Mouse (Mus musculus) lung, embryonic 14.5 days (tissue): ENCODE results near the gene Pabpc4. TPM values are rescaled to one million over a fixed set of nuclear protein-coding genes. Genes with fewer than 3 reads are reported as not detected.
A peak's percentile ranks its signal among the peaks of the same experiment; 100 is the strongest.
"Not testable (repeated sequence)": the region's sequence is repeated elsewhere in the genome, so short reads cannot be mapped to it uniquely, and the experiment has no call there.

Experiments
- ATAC-seq: fragments of 200-750 bp; cut with Nextera tagmentation; 2 replicates; pipeline ENCODE4 v1.8.0; 2017; ENCODE audit warnings: mild to moderate bottlenecking, moderate TSS enrichment, moderate library complexity; ENCODE audit not compliant: insufficient read depth
- DNase-seq: peaks from one replicate; pipeline ENCODE4 v3.0.0-alpha.2; 2015
- H3K27ac ChIP-seq: fragments of 300-500 bp; sonication (generic); 2 replicates; pipeline ENCODE4 v1.5.1; 2014; ENCODE audit warnings: low read depth, mild to moderate bottlenecking, moderate library complexity
- H3K27me3 ChIP-seq: fragments of 300-500 bp; sonication (generic); 2 replicates; pipeline ENCODE4 v1.6.1; 2014; ENCODE audit warnings: low read length, control low read depth; ENCODE audit not compliant: insufficient read depth
- H3K36me3 ChIP-seq: fragments of 300-500 bp; sonication (generic); 2 replicates; pipeline ENCODE4 v1.6.1; 2014; ENCODE audit warnings: control low read depth; ENCODE audit not compliant: insufficient read depth
- H3K4me1 ChIP-seq: fragments of 300-500 bp; sonication (generic); 2 replicates; pipeline ENCODE4 v1.6.1; 2014; ENCODE audit warnings: antibody characterized with exemption, control low read depth; ENCODE audit not compliant: insufficient read depth
- H3K4me2 ChIP-seq: fragments of 300-500 bp; sonication (generic); 2 replicates; pipeline ENCODE4 v1.6.1; 2014; ENCODE audit warnings: mild to moderate bottlenecking
- H3K4me3 ChIP-seq: fragments of 300-500 bp; sonication (generic); 2 replicates; pipeline ENCODE4 v1.5.1; 2014; ENCODE audit warnings: low read depth, low read length
- H3K9ac ChIP-seq: fragments of 300-500 bp; sonication (generic); 2 replicates; pipeline ENCODE4 v1.6.1; 2014
- H3K9me3 ChIP-seq: fragments of 300-500 bp; sonication (generic); 2 replicates; pipeline ENCODE4 v1.6.1; 2016; ENCODE audit warnings: low read depth, low read length, control low read depth
- CTCF ChIP-seq: IDR thresholded peaks from 2 replicates; pipeline ENCODE4 v1.5.1; 2016; ENCODE audit warnings: antibody characterized with exemption, low read depth
- WGBS: fragments of 180-500 bp; shearing (Covaris S2); extraction: QIAGEN DNeasy Blood & Tissue Kit; methylation state at CpG from one replicate; pipeline ENCODE4 v1.1.7; 2014; 5-methylcytosine and 5-hydroxymethylcytosine counted together
- polyA plus RNA-seq: library from polyadenylated mRNA; unstranded; fragments of >200 nt; fragmentation: Nextera tagmentation; extraction: Ambion mirVana; gene quantifications from 2 replicates; pipeline ENCODE4 v1.2.1, GENCODE M21; 2014

The Pabpc4 gene
- polyA plus RNA-seq, 1 experiment from 2014 or later = 50.0 TPM

DNA sequence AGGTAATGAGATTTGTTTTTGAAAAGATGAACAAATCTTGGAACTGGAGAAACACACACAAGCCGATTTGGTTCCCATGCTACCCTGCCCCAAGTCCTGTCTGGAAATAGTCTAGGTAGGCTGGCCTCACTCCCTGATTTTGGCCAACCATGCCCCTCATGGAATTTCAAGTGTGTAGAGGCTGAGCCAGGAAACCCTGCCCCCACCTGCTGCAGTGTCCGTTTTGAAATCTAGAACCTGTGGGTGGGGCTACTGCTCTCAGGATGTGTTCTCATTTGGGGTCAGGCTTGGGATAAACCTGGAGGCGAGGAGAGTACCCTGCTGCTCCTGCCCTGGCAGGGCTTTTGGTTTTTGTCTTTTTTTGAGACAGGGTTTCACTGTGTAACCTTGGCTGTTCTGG lies 46.1 kb downstream of the Pabpc4 start:
- WGBS = 35% methylated on average over 3 of the region's 3 CpGs
- Histone ChIP-seq H3K36me3 (peaks cover under 1% of the 10 kb centered on the region; the same call in 1 of the 2 replicates), H3K4me3 (no peak overlapping the region), H3K9ac (no peak overlapping the region), H3K27me3 (no peaks in the 10 kb centered on the region), H3K27ac (no peak overlapping the region), H3K9me3 (no peaks in the 10 kb centered on the region), H3K4me1 (no peaks in the 10 kb centered on the region), H3K4me2 (no peak overlapping the region)
- no peak for DNase-seq
- no peak for TF ChIP-seq CTCF
- no peak for ATAC-seq

DNA sequence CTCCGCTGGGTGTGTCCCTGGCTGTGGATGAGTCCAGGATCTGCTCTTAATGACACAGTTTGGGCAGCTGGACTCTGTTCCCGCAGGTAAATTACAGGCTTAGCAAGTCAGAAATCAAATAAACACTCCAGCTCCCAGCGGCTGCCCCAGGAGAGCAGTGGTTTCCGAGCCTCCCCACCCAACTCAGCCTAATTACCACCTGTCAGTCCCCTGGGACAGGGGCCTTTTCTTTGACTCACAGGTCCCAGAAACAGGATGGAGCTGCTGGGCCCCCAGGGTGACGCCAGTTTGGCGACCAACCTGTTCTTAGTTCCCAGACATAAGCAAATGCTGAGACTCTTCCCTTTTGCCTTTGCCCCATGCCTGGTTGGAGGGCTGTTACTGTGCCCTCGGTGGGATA lies 49.7 kb downstream of the Pabpc4 start:
- DNase-seq (no peak), ATAC-seq (no peak)
- H3K27me3 ChIP-seq = no peaks in the 10 kb centered on the region
- H3K4me1 ChIP-seq = no peaks in the 10 kb centered on the region
- 63% methylated on average over 7 of the region's 7 CpGs for WGBS
- no peak overlapping the region for H3K4me2 ChIP-seq
- H3K27ac ChIP-seq = no peak overlapping the region
- no peaks in the 10 kb centered on the region for H3K9me3 ChIP-seq
- H3K4me3 ChIP-seq = no peak overlapping the region
- TF ChIP-seq CTCF = no peak
- H3K9ac ChIP-seq = no peak overlapping the region
- no peaks in the 10 kb centered on the region for H3K36me3 ChIP-seq

DNA sequence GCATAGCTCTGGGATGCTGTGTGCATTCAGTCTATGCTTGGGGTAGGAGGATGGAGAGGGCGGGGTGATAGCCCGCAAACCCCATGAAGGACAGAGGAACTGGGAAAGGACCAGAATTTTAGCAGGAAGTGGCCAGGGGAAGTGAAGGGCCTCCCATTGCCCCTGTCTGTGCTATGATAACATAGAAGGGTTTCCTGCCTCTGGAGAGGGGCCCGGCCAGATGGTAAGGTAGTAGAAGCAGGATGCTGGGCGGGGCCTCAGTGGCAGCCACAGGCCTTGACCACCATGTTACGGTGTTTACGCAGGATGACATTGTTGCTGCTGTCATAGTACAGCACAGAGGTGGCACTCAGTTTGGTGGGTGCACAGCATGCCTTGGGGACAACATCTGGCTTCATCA lies 50.9 kb downstream of the Pabpc4 start:
- no peak for TF ChIP-seq CTCF
- H3K27me3 ChIP-seq = no peaks in the 10 kb centered on the region
- H3K4me3 ChIP-seq = no peak overlapping the region
- H3K9ac ChIP-seq = no peak overlapping the region
- peak; percentile 34 for DNase-seq
- H3K36me3 ChIP-seq = no peaks in the 10 kb centered on the region
- peak; percentile 59; the same call in 1 of the 2 replicates for ATAC-seq
- WGBS = 82% methylated on average over 6 of the region's 6 CpGs
- no peak overlapping the region for H3K27ac ChIP-seq
- no peaks in the 10 kb centered on the region for H3K4me1 ChIP-seq
- no peak overlapping the region for H3K4me2 ChIP-seq
- H3K9me3 ChIP-seq = no peaks in the 10 kb centered on the region

DNA sequence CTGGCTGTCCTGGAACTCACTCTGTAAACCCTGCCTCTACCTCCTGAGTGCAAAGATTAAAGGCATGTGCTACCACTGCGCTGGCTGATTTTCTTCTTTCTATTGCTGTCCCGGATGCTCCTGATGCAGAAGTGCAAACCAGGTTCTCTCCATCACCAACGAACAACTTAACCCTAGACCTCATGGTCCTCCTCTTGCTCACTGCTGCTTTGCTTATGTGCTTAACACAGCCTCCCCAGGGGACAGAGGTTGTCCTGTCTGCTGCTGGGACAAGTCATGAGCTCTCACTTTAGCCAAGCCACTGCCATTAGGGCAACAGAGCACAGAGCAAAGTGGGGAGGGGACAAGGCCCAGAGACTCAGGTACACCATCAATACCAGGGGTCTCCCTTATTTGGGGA lies 52.3 kb downstream of the Pabpc4 start:
- Histone ChIP-seq H3K9ac (no peak overlapping the region), H3K36me3 (no peaks in the 10 kb centered on the region), H3K27me3 (no peaks in the 10 kb centered on the region), H3K4me1 (no peaks in the 10 kb centered on the region), H3K4me3 (no peak overlapping the region), H3K4me2 (no peak overlapping the region), H3K27ac (no peak overlapping the region), H3K9me3 (no peaks in the 10 kb centered on the region)
- no peak for ATAC-seq
- 82% methylated on average over 3 of the region's 3 CpGs for WGBS
- DNase-seq = no peak
- TF ChIP-seq CTCF = no peak

DNA sequence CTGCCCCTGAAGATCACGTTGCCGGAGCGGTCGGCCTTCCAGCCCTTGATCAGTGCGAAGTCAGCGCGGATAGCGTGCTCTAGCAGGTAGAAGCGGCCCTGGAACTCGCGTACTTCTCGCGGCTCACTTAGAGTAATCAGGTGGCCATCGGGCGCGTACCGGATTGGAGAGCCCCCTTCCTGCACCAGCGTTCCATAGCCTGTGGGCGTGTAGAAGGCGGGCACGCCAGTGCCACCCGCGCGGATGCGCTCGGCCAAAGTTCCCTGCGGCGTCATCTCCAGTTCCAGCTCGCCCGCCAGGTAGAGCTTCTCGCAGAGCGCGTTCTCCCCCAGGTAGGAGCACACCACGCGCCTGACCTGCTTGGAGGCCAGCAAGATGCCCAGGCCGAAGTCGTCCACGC lies 60.8 kb downstream of the Pabpc4 start:
- Histone ChIP-seq H3K4me2 (peak overlapping the region; percentile 53), H3K27me3 (peaks cover 12% of the 10 kb centered on the region; the same call in 1 of the 2 replicates), H3K4me3 (peak overlapping the region; percentile 22)
- 0 out of 2 replicates have a peak, but pooled peaks have one; percentile 15 for ATAC-seq
- H3K36me3 ChIP-seq, H3K4me1 ChIP-seq, DNase-seq, H3K9me3 ChIP-seq, H3K9ac ChIP-seq, H3K27ac ChIP-seq: not testable (repeated sequence)
- 5% methylated on average over 26 of the region's 38 CpGs for WGBS

DNA sequence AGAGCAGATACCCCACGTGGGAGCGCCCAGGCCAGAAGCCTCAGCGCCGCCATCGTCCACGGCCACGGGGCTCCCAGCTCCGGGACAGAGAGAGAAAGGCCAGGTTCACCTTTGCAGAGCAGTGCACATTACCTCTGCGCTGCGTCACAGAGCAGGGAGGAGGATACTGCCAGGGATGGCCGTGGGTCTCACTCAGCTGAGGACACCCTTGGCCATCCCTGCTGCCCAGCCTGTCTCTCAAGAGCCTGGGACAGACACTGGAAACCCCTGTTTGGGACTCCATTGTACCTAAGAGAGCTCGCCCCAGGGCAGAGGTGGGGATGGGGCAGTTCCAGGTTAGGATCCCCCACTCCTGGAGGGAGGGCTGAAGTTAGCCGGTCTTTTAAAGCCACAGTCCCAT lies 61.4 kb downstream of the Pabpc4 start, which contains the start of gene Oxct2a:
Gene Oxct2a, minus strand, starts transcription at position 101 of the 400 bp plus-strand sequence.
- WGBS = 12% methylated on average over 13 of the region's 13 CpGs
- ATAC-seq (0 out of 2 replicates have a peak, but pooled peaks have one; percentile 45), DNase-seq (no peak)
- peak within 1 kb of the TSS; percentile 22 for H3K4me3 ChIP-seq
- TF ChIP-seq CTCF = no peak
- H3K36me3 ChIP-seq = no peaks in the 10 kb centered on the region
- peaks cover 12% of the 10 kb centered on the region; the same call in 1 of the 2 replicates for H3K27me3 ChIP-seq
- H3K9ac ChIP-seq = no peak within 1 kb of the TSS
- H3K27ac ChIP-seq = no peak within 1 kb of the TSS
- peak within 1 kb of the TSS; percentile 53 for H3K4me2 ChIP-seq
- no peaks in the 10 kb centered on the region for H3K9me3 ChIP-seq
- no peaks in the 10 kb centered on the region for H3K4me1 ChIP-seq

DNA sequence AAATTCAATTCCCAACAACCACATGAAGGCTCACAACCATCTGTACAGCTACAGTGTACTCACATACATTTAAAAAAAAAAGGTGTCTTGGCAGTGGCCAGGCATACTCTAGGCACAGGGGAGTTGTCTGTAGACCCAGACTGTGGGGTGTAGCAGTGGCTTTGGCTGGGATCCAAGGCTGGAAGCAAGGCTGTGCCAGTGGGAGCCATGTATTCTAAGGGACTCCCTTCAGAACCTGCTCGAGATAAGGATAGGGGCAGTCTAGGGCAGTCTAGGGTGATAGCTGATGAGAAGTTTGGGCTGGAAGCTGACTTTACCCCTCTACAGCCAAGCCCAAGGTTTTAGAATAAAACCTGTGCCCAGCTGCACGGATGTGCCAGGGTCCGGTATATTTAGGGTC lies 63.9 kb downstream of the Pabpc4 start:
- no peak overlapping the region for H3K4me3 ChIP-seq
- no peak for TF ChIP-seq CTCF
- no peak overlapping the region for H3K9ac ChIP-seq
- WGBS = 55% methylated on average over 3 of the region's 3 CpGs
- no peak for ATAC-seq
- H3K36me3 ChIP-seq = no peaks in the 10 kb centered on the region
- H3K27ac ChIP-seq = no peak overlapping the region
- peaks cover 12% of the 10 kb centered on the region; the same call in 1 of the 2 replicates for H3K27me3 ChIP-seq
- no peaks in the 10 kb centered on the region for H3K9me3 ChIP-seq
- no peak for DNase-seq
- no peak overlapping the region for H3K4me2 ChIP-seq
- no peaks in the 10 kb centered on the region for H3K4me1 ChIP-seq

DNA sequence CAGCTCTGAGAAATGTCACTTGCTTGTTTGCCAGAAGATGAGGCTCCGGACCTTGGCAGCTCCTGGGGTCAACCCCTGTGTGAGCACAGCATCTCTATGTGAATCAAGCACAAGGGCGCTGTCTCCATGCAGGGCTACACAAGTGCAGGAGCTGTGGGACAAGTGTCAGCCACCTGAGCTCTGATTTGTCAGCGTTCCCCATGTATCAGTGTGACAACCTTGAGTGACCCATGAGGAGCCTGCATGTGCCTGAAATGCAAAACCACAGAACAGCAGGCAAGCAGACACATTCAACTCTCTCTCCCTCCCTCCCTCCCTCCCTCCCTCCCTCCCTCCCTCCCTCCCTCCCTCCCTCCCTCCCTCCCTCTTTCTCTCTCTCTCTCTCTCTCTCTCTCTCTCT lies 65.5 kb downstream of the Pabpc4 start:
- 31% methylated on average over 3 of the region's 3 CpGs for WGBS
- H3K27ac ChIP-seq = no peak overlapping the region
- H3K4me3 ChIP-seq = no peak overlapping the region
- no peak overlapping the region for H3K9ac ChIP-seq
- H3K4me1 ChIP-seq = no peaks in the 10 kb centered on the region
- H3K4me2 ChIP-seq = no peak overlapping the region
- DNase-seq (no peak), ATAC-seq (no peak)
- peaks cover 6% of the 10 kb centered on the region; the same call in 1 of the 2 replicates for H3K27me3 ChIP-seq
- no peak for TF ChIP-seq CTCF
- no peaks in the 10 kb centered on the region for H3K9me3 ChIP-seq
- H3K36me3 ChIP-seq = no peaks in the 10 kb centered on the region
